Mouse (Mus musculus) thymus, postnatal 10 days (tissue): ENCODE measurements at regions not wholly inside any gene's neighbourhood (a gene's known extent, or its start where the extent isn't known, plus 50 kb on each side); places are given as distances from the start of the nearest gene placed in this dataset.

Experiments used
- DNase-seq, 2 experiments: peaks; one replicate each; pipeline ENCODE4 v3.0.0; 2021; ENCODE audit warnings: low spot score in 2 of 2

GRCm38 (mm10) chr13:39127942-39128341 is 167.3 kb upstream of the Slc35b3 start:
- no peak for DNase-seq

GRCm38 (mm10) chr13:39092058-39092457 is 131.4 kb upstream of the Slc35b3 start:
- no peak for DNase-seq

GRCm38 (mm10) chr13:39084544-39084943 is 123.9 kb upstream of the Slc35b3 start:
- no peak for DNase-seq

GRCm38 (mm10) chr13:39074211-39074610 is 113.5 kb upstream of the Slc35b3 start:
- DNase-seq = no peak

- DNase-seq = no peak
Observed at GRCm38 (mm10) chr13:39032263-39032662, 71.6 kb upstream of the Slc35b3 start.

GRCm38 (mm10) chr13:39020168-39020567 is 59.5 kb upstream of the Slc35b3 start:
- DNase-seq = no peak

DNA sequence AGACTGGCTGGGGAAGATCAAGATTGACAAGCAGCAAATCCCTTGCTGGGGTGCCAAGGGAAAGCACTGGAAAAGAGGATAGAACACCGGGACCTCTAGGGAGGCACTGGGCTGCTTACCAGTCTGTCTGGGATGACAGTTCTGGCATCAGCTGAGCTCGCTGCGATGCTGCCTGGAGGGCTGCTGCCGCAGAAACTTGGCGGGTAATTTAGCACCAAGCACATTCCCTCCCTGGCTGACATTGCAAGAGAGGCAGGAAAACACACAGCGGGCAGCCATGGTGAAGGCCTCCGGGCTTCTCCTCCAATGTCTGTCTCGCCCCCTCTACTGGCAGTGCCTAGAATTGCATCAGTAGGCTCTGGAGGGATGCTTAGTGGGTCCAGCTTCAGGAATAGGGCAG is 51.0 kb upstream of the Slc35b3 start:
- DNase-seq = peak; percentile 17 to 52
